Mouse (Mus musculus): Measurements from ENCODE around the gene Gm3476.
"Not testable (repeated sequence)": the region's sequence is repeated elsewhere in the genome, so short reads cannot be mapped to it uniquely, and the experiment has no call there.

Gm3476 gene

GRCm38 (mm10) chr14:6125707-6126106 lies at the start of gene Gm3476:
Gene Gm3476 (minus strand): TSS chr14:6125807.
- not testable (repeated sequence) for DNase-seq (ENCODE audit: low spot score in 2 of 2)

DNA sequence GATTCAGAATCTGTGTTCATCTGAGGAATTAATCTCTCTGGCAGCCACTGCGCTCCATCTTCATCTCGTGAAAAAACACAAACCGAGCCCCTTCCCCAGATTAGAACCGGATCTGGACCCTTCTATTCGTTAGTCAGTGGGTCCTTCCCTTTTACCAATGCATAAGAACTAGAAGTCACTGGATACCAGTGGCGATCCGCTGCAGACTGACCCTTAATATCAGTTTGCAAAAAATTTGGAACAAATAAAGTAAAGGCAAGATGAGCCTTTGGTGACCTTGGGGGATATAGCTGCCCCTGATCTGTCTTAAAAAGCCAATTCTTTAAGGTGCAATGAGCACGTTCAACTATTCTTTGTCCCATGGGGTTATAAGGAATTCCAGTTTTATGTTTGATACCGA lies 37.9 kb upstream of the Gm3476 start:
- not testable (repeated sequence) for DNase-seq (ENCODE audit: low spot score in 2 of 2)

DNA sequence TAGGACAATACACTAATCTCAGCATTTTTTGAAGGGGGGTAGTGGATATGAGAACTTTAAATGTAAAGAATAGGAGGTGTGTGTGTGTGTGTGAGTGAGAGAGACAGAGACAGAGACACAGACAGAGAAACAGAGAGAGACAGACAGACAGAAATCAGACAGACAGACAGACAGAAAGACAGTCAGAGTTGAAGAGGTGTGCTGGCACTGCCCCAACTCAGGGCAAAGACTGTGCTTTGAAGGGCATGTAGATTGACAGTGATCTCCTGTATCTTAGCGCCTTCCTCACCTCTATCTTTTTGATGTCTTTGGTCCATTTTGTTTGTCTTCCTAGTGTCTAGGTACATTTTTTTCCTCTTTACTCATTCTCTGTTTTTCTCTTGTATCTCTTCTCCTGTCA lies 35.5 kb upstream of the Gm3476 start:
- not testable (repeated sequence) for DNase-seq (ENCODE audit: low spot score in 2 of 2)

DNA sequence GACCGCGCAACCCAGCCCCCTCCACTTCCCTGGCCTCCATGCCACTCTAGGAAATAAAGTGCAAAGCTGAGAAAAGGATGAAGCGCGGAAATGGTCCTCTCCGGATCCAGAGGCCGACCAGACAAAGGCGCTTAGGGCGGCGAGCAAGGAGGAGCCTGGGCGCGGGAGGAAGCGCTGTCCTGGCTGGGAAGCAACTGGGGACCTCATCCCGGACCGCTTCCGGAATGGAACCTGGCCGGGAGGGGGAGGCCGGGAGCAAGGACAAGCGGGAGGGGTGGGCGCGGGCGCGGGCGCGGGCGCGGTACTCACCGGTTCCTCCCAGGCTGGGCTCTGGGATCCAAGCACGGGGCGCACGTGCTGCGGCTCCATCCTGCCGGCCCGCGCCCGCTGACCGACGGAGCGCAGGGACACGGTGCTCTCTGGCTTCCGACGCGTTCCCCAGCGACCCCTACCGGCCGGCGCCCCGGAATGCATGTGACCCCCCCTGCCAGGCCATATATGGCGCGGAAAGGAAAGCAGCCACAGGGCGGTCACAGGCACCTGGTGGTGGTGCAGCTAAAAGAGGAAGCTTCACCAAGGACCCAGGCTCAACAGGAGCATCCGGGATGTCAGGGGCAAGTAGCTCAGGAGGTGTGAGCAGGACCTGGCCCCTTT lies 17.2 kb downstream of the Gm3476 start, which contains the start of gene Gm3468:
Gene Gm3468, minus strand, starts transcription at position 394 of the 654 bp plus-strand sequence.
- peak; percentile 27 to 34 for DNase-seq (ENCODE audit: low spot score in 2 of 2)

GRCm38 (mm10) chr14:6107500-6107899 lies 18.1 kb downstream of the Gm3476 start:
- peak in 1 of 2 experiments; percentile 3 for DNase-seq (ENCODE audit: low spot score in 2 of 2)

- DNase-seq (ENCODE audit: low spot score in 2 of 2), result not testable (repeated sequence)
Measured at GRCm38 (mm10) chr14:6093842-6094241, 31.8 kb downstream of the Gm3476 start, which contains the start of gene Gm8206. Gene Gm8206 (minus strand): TSS chr14:6093942.

DNA sequence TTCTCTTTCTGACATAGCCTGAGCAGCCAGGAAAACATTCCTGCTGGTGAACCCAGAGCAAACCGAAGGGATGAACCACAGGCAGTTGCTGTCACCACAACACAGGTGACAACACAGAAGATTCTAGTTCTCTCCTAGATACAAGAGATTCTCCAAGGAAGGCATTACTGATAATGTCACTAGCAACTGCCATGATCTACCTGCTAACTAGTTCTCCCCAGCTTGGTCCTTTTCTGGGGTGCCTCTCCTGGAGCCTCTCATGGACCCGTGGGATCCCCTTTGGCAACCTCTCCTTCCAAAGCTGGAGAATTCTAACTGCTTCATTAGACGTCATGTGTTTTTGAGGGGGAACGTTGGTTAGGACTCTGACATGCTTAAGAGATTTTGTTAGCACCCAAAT lies 67.4 kb downstream of the Gm3476 start, which contains the start of gene Gm6337:
Gene Gm6337, minus strand, starts transcription at position 101 of the 400 bp plus-strand sequence.
- not testable (repeated sequence) for DNase-seq (ENCODE audit: low spot score in 2 of 2)

Measured in right cerebral cortex, adult 2 months (tissue).